Mouse (Mus musculus): ENCODE data around the gene Tmem256.

GRCm38 (mm10) chr11:69854680-69855079 is 16.4 kb downstream of the Tmem256 start:
- no peak for TF ChIP-seq CTCF (IDR thresholded peaks at IDR 0.05; ENCODE audit: extremely low read depth, insufficient read length, insufficient replicate concordance, low read depth, low read length)
- TF ChIP-seq POLR2A (IDR thresholded peaks at IDR 0.05; ENCODE audit: low read depth, low read length) = no peak

Measured in small intestine, adult 2 months (tissue).